In genomic region chrX:102081076-102081475, GRCm38 (mm10) we compare ENCODE assay signal across 14 mouse cellular contexts. TPM values are rescaled to one million over a fixed set of nuclear protein-coding genes. Genes with fewer than 3 reads are reported as not detected.
A peak's percentile ranks its signal among the peaks of the same experiment; 100 is the strongest.
DNase-seq lines count a peak whose midpoint lies in the region; ATAC-seq and TF ChIP-seq lines count a peak whose summit lies in the region.
"Had no signal": no experiment of that assay in that cellular context is flagged by ENCODE, and none has a peak within 500 bp of the region (broad histone marks: within the 10 kb centered on the region; RNA-seq: fewer than 3 reads in every experiment).

No protein-coding gene starts in this region.

- H3K4me2 ChIP-seq in embryonic facial prominence, embryonic 14.5 days (ENCODE audit: low read depth, low read length): no peak overlapping the region
- H3K4me2 ChIP-seq in forebrain, embryonic 15.5 days (replicated peaks): no peak overlapping the region
- no peak overlapping the region for H3K4me2 ChIP-seq in midbrain, postnatal 0 days (ENCODE audit: low read depth, low read length, poor library complexity, severe bottlenecking)

- TF ChIP-seq CTCF in midbrain, postnatal 0 days (IDR thresholded peaks at IDR 0.05): no peak

- 0 out of 2 replicates have a peak overlapping the region, but pooled peaks have one; percentile 2 for H3K27ac ChIP-seq in embryonic facial prominence, embryonic 14.5 days (replicated peaks; ENCODE audit: low read depth, low read length)
- peak overlapping the region; percentile 94 for H3K27ac ChIP-seq in forebrain, embryonic 15.5 days (replicated peaks)
- peak overlapping the region; percentile 78; the same call in 1 of the 2 replicates for H3K27ac ChIP-seq in limb, embryonic 10.5 days
- H3K27ac ChIP-seq in midbrain, postnatal 0 days (ENCODE audit: low read depth, low read length): peak overlapping the region; percentile 75; the same call in 1 of the 2 replicates
- H3K27ac ChIP-seq: macrophage had no signal

- H3K9ac ChIP-seq in embryonic facial prominence, embryonic 14.5 days (ENCODE audit: low read depth, low read length): no peak overlapping the region
- H3K9ac ChIP-seq in forebrain, embryonic 15.5 days (replicated peaks): no peak overlapping the region
- H3K9ac ChIP-seq in midbrain, postnatal 0 days (replicated peaks; ENCODE audit: low read length, poor library complexity, severe bottlenecking): no peak overlapping the region
- H3K9ac ChIP-seq: liver, postnatal 0 days had no signal

- peaks cover 4% of the 10 kb centered on the region for H3K27me3 ChIP-seq in embryonic facial prominence, embryonic 14.5 days (replicated peaks; ENCODE audit: control insufficient read depth, insufficient read depth, low read length)
- no peaks in the 10 kb centered on the region for H3K27me3 ChIP-seq in forebrain, embryonic 15.5 days
- H3K27me3 ChIP-seq in limb, embryonic 10.5 days (ENCODE audit: low read depth, poor library complexity, severe bottlenecking): peaks cover 95% of the 10 kb centered on the region
- H3K27me3 ChIP-seq in midbrain, postnatal 0 days (ENCODE audit: insufficient read depth, low read length): no peaks in the 10 kb centered on the region; the same call in 1 of the 2 replicates

- no peak for DNase-seq in embryonic facial prominence, embryonic 14.5 days (ENCODE audit: low spot score)
- DNase-seq in limb, embryonic 10.5 days (ENCODE audit: low spot score): no peak
- peak; percentile 27 for DNase-seq in midbrain, postnatal 0 days (ENCODE audit: low spot score)
- DNase-seq in spleen, postnatal 36 days (ENCODE audit: low spot score in 2 of 2): no peak
- DNase-seq in right cerebral cortex, postnatal 25 days: no peak
- no peak for DNase-seq in kidney, postnatal 36 days
- DNase-seq: kidney, adult 11 months; liver, postnatal 0 days; right cerebral cortex, adult 18-20 months; thymus, postnatal 25 days had no signal

- no peak overlapping the region for H3K4me3 ChIP-seq in embryonic facial prominence, embryonic 14.5 days (ENCODE audit: low read depth, low read length)
- no peak overlapping the region for H3K4me3 ChIP-seq in forebrain, embryonic 15.5 days
- H3K4me3 ChIP-seq in limb, embryonic 10.5 days: no peak overlapping the region
- no peak overlapping the region for H3K4me3 ChIP-seq in midbrain, postnatal 0 days (ENCODE audit: low read depth, low read length)
- H3K4me3 ChIP-seq: myocyte had no signal

- ATAC-seq in embryonic facial prominence, embryonic 14.5 days (ENCODE audit: low read depth): 0 out of 2 replicates have a peak, but pooled peaks have one; percentile 23
- ATAC-seq in forebrain, embryonic 15.5 days (replicated peaks): no peak
- peak; percentile 42; the same call in 1 of the 2 replicates for ATAC-seq in midbrain, postnatal 0 days (ENCODE audit: low FRiP score)
- ATAC-seq: CD4-positive, CD25-positive, alpha-beta regulatory T cell, adult 4 months; liver, postnatal 0 days had no signal

- H3K36me3 ChIP-seq in embryonic facial prominence, embryonic 14.5 days (ENCODE audit: control insufficient read depth, insufficient read depth, low read length): no peaks in the 10 kb centered on the region
- no peaks in the 10 kb centered on the region for H3K36me3 ChIP-seq in forebrain, embryonic 15.5 days
- H3K36me3 ChIP-seq in limb, embryonic 10.5 days: peaks cover 33% of the 10 kb centered on the region
- peaks cover 5% of the 10 kb centered on the region; the same call in 1 of the 2 replicates for H3K36me3 ChIP-seq in midbrain, postnatal 0 days (ENCODE audit: insufficient read depth, low read length)

- H3K9me3 ChIP-seq in embryonic facial prominence, embryonic 14.5 days (ENCODE audit: control insufficient read depth, low read length): no peaks in the 10 kb centered on the region
- no peaks in the 10 kb centered on the region for H3K9me3 ChIP-seq in forebrain, embryonic 15.5 days
- no peaks in the 10 kb centered on the region for H3K9me3 ChIP-seq in limb, embryonic 10.5 days (replicated peaks)
- no peaks in the 10 kb centered on the region for H3K9me3 ChIP-seq in midbrain, postnatal 0 days (ENCODE audit: low read length)

- WGBS in embryonic facial prominence, embryonic 14.5 days: 53% methylated on average over 10 of the region's 10 CpGs
- WGBS in forebrain, embryonic 15.5 days: 43% methylated on average over 10 of the region's 10 CpGs
- 71% methylated on average over 10 of the region's 10 CpGs for WGBS in limb, embryonic 10.5 days
- 41% methylated on average over 10 of the region's 10 CpGs for WGBS in midbrain, postnatal 0 days

- H3K4me1 ChIP-seq in embryonic facial prominence, embryonic 14.5 days (ENCODE audit: control insufficient read depth, insufficient read depth, low read length): no peaks in the 10 kb centered on the region
- peaks cover 31% of the 10 kb centered on the region for H3K4me1 ChIP-seq in forebrain, embryonic 15.5 days
- peaks cover 20% of the 10 kb centered on the region for H3K4me1 ChIP-seq in limb, embryonic 10.5 days
- no peaks in the 10 kb centered on the region; the same call in 1 of the 2 replicates for H3K4me1 ChIP-seq in midbrain, postnatal 0 days (ENCODE audit: insufficient read depth, low read length)

RNA-seq across cellular contexts. Expression of gene Rtl5, which starts 10.0 kb away (rescaled TPM):
- 0.92 and 1.3 TPM in 2 replicates for polyA plus RNA-seq in embryonic facial prominence, embryonic 14.5 days (2014; fragmentation: Nextera tagmentation; extraction: Ambion mirVana)
- polyA plus RNA-seq in forebrain, embryonic 15.5 days (2015; fragmentation: Nextera tagmentation; extraction: Ambion mirVana): 6.3 and 7.5 TPM in 2 replicates
- 1.5 and 2.9 TPM in 2 replicates for polyA plus RNA-seq in limb, embryonic 10.5 days (2016; fragmentation: Nextera tagmentation; extraction: Ambion mirVana)
- total RNA-seq in midbrain, postnatal 0 days (2014; rRNA removed): 45.8 and 50.0 TPM in 2 replicates
- 6.2 and 7.5 TPM in 2 replicates for polyA plus RNA-seq in midbrain, postnatal 0 days (2015; fragmentation: Nextera tagmentation; extraction: Ambion mirVana)

RNA-seq across cellular contexts. Expression of gene Pin4, which starts 38.2 kb away (rescaled TPM):
- polyA plus RNA-seq in embryonic facial prominence, embryonic 14.5 days (2014; fragmentation: Nextera tagmentation; extraction: Ambion mirVana): 61.5 and 69.2 TPM in 2 replicates
- polyA plus RNA-seq in forebrain, embryonic 15.5 days (2015; fragmentation: Nextera tagmentation; extraction: Ambion mirVana): 61.5 and 71.5 TPM in 2 replicates
- 81.2 and 96.0 TPM in 2 replicates for polyA plus RNA-seq in limb, embryonic 10.5 days (2016; fragmentation: Nextera tagmentation; extraction: Ambion mirVana)
- 7.7 and 17.8 TPM in 2 replicates for total RNA-seq in midbrain, postnatal 0 days (2014; rRNA removed)
- 41.1 and 54.6 TPM in 2 replicates for polyA plus RNA-seq in midbrain, postnatal 0 days (2015; fragmentation: Nextera tagmentation; extraction: Ambion mirVana)

Comparison
In these comparisons a context has a peak if more than half of its experiments do, and no peak if none do; other contexts are left out.
1. H3K27ac ChIP-seq: peak in every context shown above with its lines; median percentile 94 in forebrain, embryonic 15.5 days; 78 in limb, embryonic 10.5 days; 75 in midbrain, postnatal 0 days; 2 in embryonic facial prominence, embryonic 14.5 days.